Mouse (Mus musculus) embryonic facial prominence, embryonic 10.5 days (tissue): ENCODE measurements at regions not wholly inside any gene's neighbourhood (a gene's known extent, or its start where the extent isn't known, plus 50 kb on each side); places are given as distances from the start of the nearest gene placed in this dataset.
A peak's percentile ranks its signal among the peaks of the same experiment; 100 is the strongest.
"Not testable (repeated sequence)": the region's sequence is repeated elsewhere in the genome, so short reads cannot be mapped to it uniquely, and the experiment has no call there.

ENCODE experiments used
- DNase-seq: peaks from one replicate; pipeline ENCODE4 v3.0.0-alpha.2; 2017; ENCODE audit warnings: low spot score
- H3K27ac ChIP-seq: fragments of 300-500 bp; sonication (generic); replicated peaks from 2 replicates; pipeline ENCODE4 v1.5.1; 2016; ENCODE audit warnings: mild to moderate bottlenecking
- H3K27me3 ChIP-seq: fragments of 300-500 bp; sonication (generic); replicated peaks from 2 replicates; pipeline ENCODE4 v1.6.1; 2016; ENCODE audit warnings: low read depth, mild to moderate bottlenecking; ENCODE audit not compliant: poor library complexity, severe bottlenecking
- H3K36me3 ChIP-seq: fragments of 300-500 bp; sonication (generic); replicated peaks from 2 replicates; pipeline ENCODE4 v1.6.1; 2016; ENCODE audit warnings: mild to moderate bottlenecking, moderate library complexity
- H3K4me1 ChIP-seq: fragments of 300-500 bp; sonication (generic); 2 replicates; pipeline ENCODE4 v1.6.1; 2016
- H3K4me3 ChIP-seq: fragments of 300-500 bp; sonication (generic); 2 replicates; pipeline ENCODE4 v1.5.1; 2016; ENCODE audit warnings: mild to moderate bottlenecking, moderate library complexity
- H3K9me3 ChIP-seq: fragments of 300-500 bp; sonication (generic); 2 replicates; pipeline ENCODE4 v1.6.1; 2016; ENCODE audit warnings: mild to moderate bottlenecking
- WGBS: fragments of 180-500 bp; shearing (Covaris S2); methylation state at CpG from one replicate; pipeline ENCODE4 v1.1.7; 2016; 5-methylcytosine and 5-hydroxymethylcytosine counted together

GRCm38 (mm10) chr12:113940721-113941120, 397.0 kb downstream of the Adam6a start:
- Histone ChIP-seq H3K4me1 (no peaks in the 10 kb centered on the region), H3K9me3 (peaks cover 7% of the 10 kb centered on the region; the same call in 1 of the 2 replicates), H3K27me3 (no peaks in the 10 kb centered on the region), H3K36me3 (no peaks in the 10 kb centered on the region), H3K4me3 (no peak overlapping the region), H3K27ac (no peak overlapping the region)
- no peak for DNase-seq

GRCm38 (mm10) chr12:113943661-113944327, 400.1 kb downstream of the Adam6a start:
- 88% methylated on average over 1 of the region's 1 CpGs for WGBS
- not testable (repeated sequence) for H3K27ac ChIP-seq, DNase-seq, H3K4me1 ChIP-seq, H3K27me3 ChIP-seq, H3K9me3 ChIP-seq, H3K36me3 ChIP-seq, H3K4me3 ChIP-seq

DNA sequence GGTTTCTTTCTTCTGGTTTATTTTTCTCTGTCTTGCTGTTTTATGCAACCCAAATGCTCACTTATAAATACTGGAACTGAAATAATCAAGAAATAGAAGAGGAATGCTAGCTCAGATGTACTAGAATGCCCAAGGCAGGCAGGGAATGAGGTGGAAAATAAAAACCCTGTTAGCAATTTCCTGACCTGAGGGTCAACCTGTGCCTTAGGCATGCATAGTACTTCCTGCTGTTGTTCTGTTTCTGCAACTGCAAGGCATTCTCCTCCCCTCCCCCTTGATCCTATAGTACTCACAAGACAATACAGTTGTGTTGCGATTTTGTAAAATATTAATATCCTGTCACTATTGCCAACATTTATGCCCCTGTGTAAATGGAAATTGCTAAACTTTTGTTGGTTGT, 402.1 kb downstream of the Adam6a start:
- WGBS = 91% methylated on average over 1 of the region's 1 CpGs
- H3K9me3 ChIP-seq, H3K27me3 ChIP-seq, H3K4me3 ChIP-seq, H3K4me1 ChIP-seq, DNase-seq, H3K27ac ChIP-seq, H3K36me3 ChIP-seq: not testable (repeated sequence)

GRCm38 (mm10) chr12:113948017-113948416, 404.3 kb downstream of the Adam6a start:
- H3K27me3 ChIP-seq, H3K27ac ChIP-seq, H3K9me3 ChIP-seq, H3K4me3 ChIP-seq, H3K4me1 ChIP-seq, H3K36me3 ChIP-seq: not testable (repeated sequence)
- WGBS = 28% methylated on average over 4 of the region's 4 CpGs
- peak; percentile 19 for DNase-seq

DNA sequence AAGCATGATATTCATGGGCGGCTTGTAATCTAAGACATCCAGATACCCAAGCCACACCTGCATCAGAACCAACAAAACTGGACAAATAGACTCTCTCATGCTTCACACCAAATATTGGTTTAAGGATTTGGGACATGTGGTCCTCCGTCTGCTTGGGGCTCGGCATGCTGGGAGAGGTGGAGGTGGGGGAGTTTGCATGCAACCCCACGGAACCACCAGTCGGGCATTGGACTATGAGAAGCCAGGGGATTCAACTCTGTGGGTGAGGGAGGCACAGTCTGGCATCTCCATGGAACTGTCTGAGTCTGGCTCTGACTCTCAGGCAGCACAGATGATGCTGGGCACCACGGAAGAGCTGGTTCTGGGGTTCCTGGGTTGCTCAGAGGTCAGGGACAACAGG, 430.6 kb downstream of the Adam6a start:
- Histone ChIP-seq H3K36me3 (no peaks in the 10 kb centered on the region), H3K9me3 (peaks cover 42% of the 10 kb centered on the region), H3K4me1 (no peaks in the 10 kb centered on the region), H3K4me3 (no peak overlapping the region), H3K27ac (no peak overlapping the region), H3K27me3 (no peaks in the 10 kb centered on the region)
- DNase-seq = no peak
- 85% methylated on average over 6 of the region's 6 CpGs for WGBS

DNA sequence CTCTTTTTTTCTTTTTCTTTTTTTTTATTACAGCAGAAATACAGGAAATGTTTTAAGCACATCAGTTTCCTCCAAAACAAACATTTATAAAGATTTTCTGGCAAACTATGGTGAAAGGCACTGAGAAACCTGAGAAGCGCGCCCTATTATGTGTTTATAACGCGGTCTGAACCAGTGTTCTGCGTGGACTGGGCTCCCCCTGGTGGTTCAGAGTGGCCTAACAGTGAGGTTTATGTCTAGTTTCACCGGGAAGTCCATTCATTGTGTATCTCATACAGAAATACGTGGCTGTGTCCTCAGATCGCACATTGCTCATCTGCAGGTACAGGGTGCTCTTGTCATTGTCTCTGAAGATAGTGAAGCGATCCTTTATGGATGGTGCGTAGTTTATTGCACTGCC, 437.9 kb downstream of the Adam6a start:
- not testable (repeated sequence) for H3K36me3 ChIP-seq, H3K4me1 ChIP-seq, H3K27me3 ChIP-seq, H3K27ac ChIP-seq, H3K9me3 ChIP-seq, H3K4me3 ChIP-seq
- peak; percentile 35 for DNase-seq
- 39% methylated on average over 10 of the region's 10 CpGs for WGBS

- Histone ChIP-seq H3K4me3 (no peak overlapping the region), H3K36me3 (no peaks in the 10 kb centered on the region), H3K27ac (no peak overlapping the region), H3K27me3 (no peaks in the 10 kb centered on the region), H3K9me3 (peaks cover 7% of the 10 kb centered on the region; the same call in 1 of the 2 replicates), H3K4me1 (no peaks in the 10 kb centered on the region)
- WGBS = 78% methylated on average over 5 of the region's 5 CpGs
- DNase-seq = no peak
These were observed 443.7 kb downstream of the Adam6a start for GRCm38 (mm10) chr12:113987233-113987990.

DNA sequence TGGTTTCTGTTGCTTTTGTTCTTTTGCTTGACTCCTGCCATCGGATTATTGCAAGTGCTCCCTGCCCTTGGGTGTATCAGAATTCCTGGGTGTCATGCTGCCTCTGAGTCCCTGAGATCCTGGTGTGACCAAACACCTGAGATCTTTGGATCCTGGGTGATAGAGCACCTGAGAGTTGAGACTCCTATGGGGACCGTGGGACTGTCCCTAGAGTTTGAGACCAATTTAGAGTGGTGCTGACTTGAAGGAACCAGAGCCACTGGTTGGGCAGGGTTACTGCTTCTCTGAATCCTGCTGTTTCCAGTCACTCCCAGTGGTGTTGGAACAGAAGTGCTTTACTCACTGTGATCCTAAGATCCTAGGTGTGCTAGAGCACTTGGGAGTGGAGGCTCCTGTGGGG, 448.7 kb downstream of the Adam6a start:
- Histone ChIP-seq H3K27me3 (no peaks in the 10 kb centered on the region), H3K9me3 (peaks cover 15% of the 10 kb centered on the region; the same call in 1 of the 2 replicates), H3K4me1 (no peaks in the 10 kb centered on the region), H3K27ac (no peak overlapping the region), H3K4me3 (no peak overlapping the region), H3K36me3 (no peaks in the 10 kb centered on the region)
- 85% methylated on average over 2 of the region's 2 CpGs for WGBS
- DNase-seq = no peak

DNA sequence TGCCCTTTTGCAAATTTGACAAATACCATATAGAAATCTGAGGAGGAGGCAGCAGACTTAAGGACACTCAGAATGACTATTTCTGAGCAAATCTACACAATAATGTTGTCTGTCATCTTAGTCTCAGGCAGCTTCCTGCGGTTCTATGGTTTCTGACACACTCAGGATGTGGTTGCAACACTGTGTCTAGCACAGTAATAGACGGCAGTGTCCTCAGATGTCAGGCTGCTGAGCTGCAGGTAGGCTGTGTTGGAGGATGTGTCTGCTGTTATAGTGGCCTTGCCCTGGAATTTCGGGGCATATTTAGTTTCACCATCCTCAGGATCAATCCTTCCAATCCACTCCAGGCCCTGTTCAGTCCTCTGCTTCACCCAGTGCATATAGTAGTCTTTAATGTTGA, 450.6 kb downstream of the Adam6a start:
- not testable (repeated sequence) for DNase-seq

GRCm38 (mm10) chr12:114008491-114008890, 464.8 kb downstream of the Adam6a start:
- not testable (repeated sequence) for H3K36me3 ChIP-seq, H3K27me3 ChIP-seq, DNase-seq, H3K4me1 ChIP-seq, H3K4me3 ChIP-seq, H3K27ac ChIP-seq
- peaks cover 11% of the 10 kb centered on the region; the same call in 1 of the 2 replicates for H3K9me3 ChIP-seq

More for the DNA sequence above, 450.6 kb downstream of the Adam6a start:
- not testable (repeated sequence) for H3K27me3 ChIP-seq, H3K9me3 ChIP-seq, H3K36me3 ChIP-seq, H3K4me1 ChIP-seq, H3K27ac ChIP-seq, H3K4me3 ChIP-seq
- 78% methylated on average over 3 of the region's 3 CpGs for WGBS

GRCm38 (mm10) chr12:114009391-114009790, 465.7 kb downstream of the Adam6a start:
- WGBS = 70% methylated on average over 2 of the region's 2 CpGs
- Histone ChIP-seq H3K9me3 (peaks cover 11% of the 10 kb centered on the region; the same call in 1 of the 2 replicates), H3K4me3 (no peak overlapping the region)

GRCm38 (mm10) chr12:114012860-114013259, 469.2 kb downstream of the Adam6a start:
- not testable (repeated sequence) for H3K9me3 ChIP-seq, H3K4me3 ChIP-seq, H3K27me3 ChIP-seq, H3K4me1 ChIP-seq, H3K36me3 ChIP-seq, H3K27ac ChIP-seq
- 22% methylated on average over 4 of the region's 4 CpGs for WGBS
- peak; percentile 15 for DNase-seq

More at GRCm38 (mm10) chr12:114009391-114009790, 465.7 kb downstream of the Adam6a start:
- Histone ChIP-seq H3K36me3 (no peaks in the 10 kb centered on the region), H3K4me1 (no peaks in the 10 kb centered on the region), H3K27me3 (no peaks in the 10 kb centered on the region), H3K27ac (no peak overlapping the region)
- no peak for DNase-seq

- not testable (repeated sequence) for H3K36me3 ChIP-seq, H3K4me3 ChIP-seq, H3K27me3 ChIP-seq, H3K4me1 ChIP-seq, DNase-seq, H3K27ac ChIP-seq
- WGBS = 79% methylated on average over 2 of the region's 2 CpGs
- H3K9me3 ChIP-seq = peaks cover 17% of the 10 kb centered on the region
These were observed 493.3 kb downstream of the Adam6a start for GRCm38 (mm10) chr12:114037011-114037410.
